Mouse (Mus musculus): ENCODE results near the gene Canx.

GRCm38 (mm10) chr11:50258310-50258709, 67.2 kb downstream of the Canx start:
- TF ChIP-seq CTCF (conservative IDR thresholded peaks at IDR 0.05; ENCODE audit: insufficient read depth, insufficient read length, low read depth, low read length) (no peak), POLR2A (IDR thresholded peaks at IDR 0.05; ENCODE audit: low read depth, low read length) (no peak)

All from kidney, adult 2 months (tissue).